Mouse (Mus musculus) C3H10T1/2 (cell line): ENCODE measurements around the gene Ifnl2. TPM values are rescaled to one million over a fixed set of nuclear protein-coding genes. Genes with fewer than 3 reads are reported as not detected.

Source experiments
- polyA plus RNA-seq, 2 experiments: library from polyadenylated mRNA; unstranded; fragments of >200 nt; fragmentation: generic; extraction: Trizol; gene quantifications; one replicate each; pipeline ENCODE4 v1.2.1; 2012; ENCODE audit warnings: missing spikeins in 2 of 2

Ifnl2 gene
- polyA plus RNA-seq: not detected

GRCm38 (mm10) chr7:28510405-28510974, at the start of gene Ifnl2:
Gene Ifnl2, minus strand, starts transcription at chr7:28510455.

GRCm38 (mm10) chr7:28547154-28547553, 36.9 kb upstream of the Ifnl2 start, which contains the start of gene Nccrp1:
Gene Nccrp1, minus strand, starts transcription at chr7:28547254.

DNA sequence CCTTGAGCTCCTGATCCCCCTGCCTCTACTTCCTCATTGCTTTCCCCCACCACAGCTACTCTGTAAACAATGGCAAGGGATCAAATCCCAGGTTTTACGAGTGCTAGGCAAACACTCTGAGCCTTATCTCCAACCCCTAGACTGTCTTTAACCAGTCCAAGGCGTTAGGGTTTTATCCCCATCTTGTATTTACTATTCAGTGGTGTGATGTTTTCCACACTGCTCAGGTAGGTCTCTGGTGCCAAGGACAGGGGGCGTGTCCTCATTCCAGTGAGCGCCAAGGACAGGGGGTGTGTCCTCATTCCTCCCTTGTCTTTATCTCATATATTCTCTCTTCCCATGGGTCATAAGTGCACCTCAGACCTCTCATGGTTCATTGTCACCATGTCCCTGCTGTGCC, 30.3 kb upstream of the Ifnl2 start, which contains the start of gene Sycn:
Gene Sycn, plus strand, starts transcription at position 360 of the 400 bp plus-strand sequence.

DNA sequence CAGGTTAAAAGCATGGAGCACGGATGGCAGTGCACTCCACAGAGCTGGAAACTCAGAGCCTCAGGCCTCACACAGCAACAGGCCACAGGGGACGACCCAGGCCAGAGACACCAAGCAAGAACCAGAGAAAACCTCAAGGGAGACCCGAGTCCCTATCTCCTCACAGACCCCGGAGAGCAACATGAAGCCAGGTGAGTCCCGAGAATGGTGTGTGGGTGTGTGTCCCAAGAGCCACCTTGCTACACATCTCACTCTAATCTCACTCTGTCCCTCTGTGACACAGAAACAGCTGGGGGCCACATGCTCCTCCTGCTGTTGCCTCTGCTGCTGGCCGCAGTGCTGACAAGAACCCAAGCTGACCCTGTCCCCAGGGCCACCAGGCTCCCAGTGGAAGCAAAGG, 12.3 kb upstream of the Ifnl2 start, which contains the start of gene Ifnl3:
Gene Ifnl3, plus strand, starts transcription at position 301 of the 400 bp plus-strand sequence.

Other genes starting within 250 kb of the Ifnl2 start
- gene Eid2, start 242.6 kb downstream of the Ifnl2 start, polyA plus RNA-seq: 10 to 100 TPM in 1 of 2 experiments, 1 to 10 TPM in 1; 6.7 to 11.4 TPM
- 1 to 10 TPM; 1.6 to 7.0 TPM for gene Eid2b, start 232.7 kb downstream of the Ifnl2 start, polyA plus RNA-seq
- gene Selenov, start 219.3 kb downstream of the Ifnl2 start, polyA plus RNA-seq: not detected
- under 1 TPM in 1 of 2 experiments, not detected in 1; 0.02 TPM for gene Dll3, start 208.2 kb downstream of the Ifnl2 start, polyA plus RNA-seq
- 100 to 1,000 TPM in 1 of 2 experiments, 10 to 100 TPM in 1; 52.9 to 176 TPM for gene Timm50, start 198.4 kb downstream of the Ifnl2 start, polyA plus RNA-seq
- gene Supt5, start 171.7 kb downstream of the Ifnl2 start, polyA plus RNA-seq: 100 to 1,000 TPM in 1 of 2 experiments, 10 to 100 TPM in 1; 59.3 to 103 TPM
- gene Rps16, start 159.8 kb downstream of the Ifnl2 start, polyA plus RNA-seq: over 10,000 TPM in 1 of 2 experiments, 1,000 to 10,000 TPM in 1; 5,175 to 11,723 TPM
- 10 to 100 TPM in 1 of 2 experiments, 1 to 10 TPM in 1; 7.3 to 36.1 TPM for gene Plekhg2, start 137.9 kb downstream of the Ifnl2 start, polyA plus RNA-seq
- gene Zfp36, start 130.2 kb downstream of the Ifnl2 start, polyA plus RNA-seq: 10 to 100 TPM in 1 of 2 experiments, 1 to 10 TPM in 1; 3.3 to 11.2 TPM
- 10 to 100 TPM; 42.7 to 61.9 TPM for gene Med29, start 117.7 kb downstream of the Ifnl2 start, polyA plus RNA-seq
- 10 to 100 TPM; 14.8 to 40.0 TPM for gene Paf1, start 117.5 kb downstream of the Ifnl2 start, polyA plus RNA-seq
- gene Gmfg, start 73.0 kb downstream of the Ifnl2 start, polyA plus RNA-seq: under 1 TPM; 0.14 to 0.22 TPM
- gene Lrfn1, start 58.5 kb downstream of the Ifnl2 start, polyA plus RNA-seq: under 1 TPM; 0.01 to 0.11 TPM
- not detected for gene Ifnl3, start 12.4 kb upstream of the Ifnl2 start, polyA plus RNA-seq
- gene Sycn, start 30.4 kb upstream of the Ifnl2 start, polyA plus RNA-seq: not detected
- not detected for gene Nccrp1, start 36.8 kb upstream of the Ifnl2 start, polyA plus RNA-seq
- 10 to 100 TPM; 14.8 to 48.1 TPM for gene Samd4b, start 87.7 kb upstream of the Ifnl2 start, polyA plus RNA-seq
- gene Pak4, start 87.7 kb upstream of the Ifnl2 start, polyA plus RNA-seq: 10 to 100 TPM; 15.0 to 33.1 TPM
- gene Acp7, start 120.9 kb upstream of the Ifnl2 start, polyA plus RNA-seq: not detected
- not detected for gene Fbxo27, start 182.4 kb upstream of the Ifnl2 start, polyA plus RNA-seq
- 1 to 10 TPM in 1 of 2 experiments, under 1 TPM in 1; 0.95 to 6.2 TPM for gene Fbxo17, start 206.3 kb upstream of the Ifnl2 start, polyA plus RNA-seq
- 100 to 1,000 TPM; 146 to 201 TPM for gene Mrps12, start 231.4 kb upstream of the Ifnl2 start, polyA plus RNA-seq
- 10 to 100 TPM; 10.5 to 14.6 TPM for gene Sars2, start 231.5 kb upstream of the Ifnl2 start, polyA plus RNA-seq
- not detected for gene Ccer2, start 245.7 kb upstream of the Ifnl2 start, polyA plus RNA-seq